Mouse (Mus musculus) lung, adult 18-20 months (tissue): ENCODE results near the gene Dnpep.
A peak's percentile ranks its signal among the peaks of the same experiment; 100 is the strongest.

Experiments
- DNase-seq, 2 experiments: peaks; one replicate each; pipeline ENCODE4 v3.0.0; 2022; ENCODE audit warnings: mixed read lengths in 2 of 2

Gene Dnpep

GRCm38 (mm10) chr1:75262969-75263951 is 54.5 kb downstream of the Dnpep start:
- DNase-seq = peak in 1 of 2 experiments; percentile 50

GRCm38 (mm10) chr1:75261278-75261677 is 56.5 kb downstream of the Dnpep start:
- no peak for DNase-seq
